Mouse (Mus musculus): ENCODE results near the gene Wdhd1. TPM values are rescaled to one million over a fixed set of nuclear protein-coding genes. Genes with fewer than 3 reads are reported as not detected.

The Wdhd1 gene
- polyA plus RNA-seq, 1 experiment from 2014 or later, result 38.9 TPM

DNA sequence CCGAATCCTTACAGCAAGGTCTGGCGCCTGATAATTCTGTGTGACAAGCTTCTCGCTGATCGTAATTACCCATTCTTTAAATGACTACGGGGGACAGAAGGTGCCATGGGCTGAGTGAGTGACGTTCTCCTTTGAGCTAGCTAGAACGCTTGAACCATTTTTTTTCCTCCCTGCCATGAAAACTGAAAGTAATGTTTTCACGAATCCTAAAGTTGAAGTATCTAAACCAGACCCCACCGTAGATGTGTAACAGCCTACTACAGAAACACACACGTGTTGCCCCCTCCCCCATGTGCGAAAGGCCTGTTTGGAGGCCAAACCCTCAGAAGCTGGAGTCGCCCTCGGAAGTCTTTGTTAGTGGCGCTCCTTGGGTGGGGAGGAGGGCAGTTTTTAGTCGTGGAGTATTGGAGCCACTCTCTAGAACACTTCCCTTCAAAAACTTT, 22.2 kb upstream of the Wdhd1 start:
- peak overlapping the region; percentile 97 for H3K9ac ChIP-seq
- H3K4me2 ChIP-seq, result peak overlapping the region; percentile 85
- peaks cover 63% of the 10 kb centered on the region for H3K4me1 ChIP-seq (replicated peaks)
- ATAC-seq (ENCODE audit: low read depth) (peak; percentile 34; the same call in 1 of the 2 replicates), DNase-seq (no peak)
- peak overlapping the region; percentile 85 for H3K4me3 ChIP-seq (replicated peaks)
- under 1% methylated on average over 15 of the region's 15 CpGs for WGBS (ENCODE audit: insufficient replicate concordance)
- peak overlapping the region; percentile 90 for H3K27ac ChIP-seq
- H3K36me3 ChIP-seq, result peaks cover 27% of the 10 kb centered on the region
- no peaks in the 10 kb centered on the region for H3K9me3 ChIP-seq (replicated peaks)
- no peaks in the 10 kb centered on the region for H3K27me3 ChIP-seq

DNA sequence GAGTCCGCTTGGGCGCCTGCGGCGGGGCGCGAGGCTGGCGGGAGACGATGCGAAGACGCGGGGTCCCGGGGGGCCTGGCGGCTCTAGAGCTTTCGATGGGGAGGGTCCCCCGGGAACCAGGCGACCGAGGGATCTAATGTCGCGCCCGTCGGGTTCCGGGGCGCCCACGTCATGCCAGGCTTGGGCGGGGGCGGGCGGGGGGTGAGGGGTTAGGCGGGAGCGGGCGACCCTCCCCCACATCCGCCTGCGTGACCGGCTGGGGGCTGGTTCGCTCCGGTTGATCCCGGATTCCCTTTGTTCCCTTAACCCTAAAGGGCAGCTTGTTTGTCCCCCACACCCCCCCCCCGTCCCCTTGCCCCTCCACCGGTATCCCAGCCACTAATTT, 21.7 kb upstream of the Wdhd1 start:
- DNase-seq (no peak), ATAC-seq (ENCODE audit: low read depth) (peak; percentile 50)
- WGBS (ENCODE audit: insufficient replicate concordance), result under 1% methylated on average over 38 of the region's 38 CpGs
- Histone ChIP-seq H3K4me1 (replicated peaks) (peaks cover 62% of the 10 kb centered on the region), H3K27me3 (no peaks in the 10 kb centered on the region), H3K36me3 (peaks cover 26% of the 10 kb centered on the region), H3K4me2 (peak overlapping the region; percentile 85), H3K9me3 (replicated peaks) (no peaks in the 10 kb centered on the region), H3K4me3 (replicated peaks) (peak overlapping the region; percentile 85), H3K9ac (peak overlapping the region; percentile 97), H3K27ac (peak overlapping the region; percentile 90)

DNA sequence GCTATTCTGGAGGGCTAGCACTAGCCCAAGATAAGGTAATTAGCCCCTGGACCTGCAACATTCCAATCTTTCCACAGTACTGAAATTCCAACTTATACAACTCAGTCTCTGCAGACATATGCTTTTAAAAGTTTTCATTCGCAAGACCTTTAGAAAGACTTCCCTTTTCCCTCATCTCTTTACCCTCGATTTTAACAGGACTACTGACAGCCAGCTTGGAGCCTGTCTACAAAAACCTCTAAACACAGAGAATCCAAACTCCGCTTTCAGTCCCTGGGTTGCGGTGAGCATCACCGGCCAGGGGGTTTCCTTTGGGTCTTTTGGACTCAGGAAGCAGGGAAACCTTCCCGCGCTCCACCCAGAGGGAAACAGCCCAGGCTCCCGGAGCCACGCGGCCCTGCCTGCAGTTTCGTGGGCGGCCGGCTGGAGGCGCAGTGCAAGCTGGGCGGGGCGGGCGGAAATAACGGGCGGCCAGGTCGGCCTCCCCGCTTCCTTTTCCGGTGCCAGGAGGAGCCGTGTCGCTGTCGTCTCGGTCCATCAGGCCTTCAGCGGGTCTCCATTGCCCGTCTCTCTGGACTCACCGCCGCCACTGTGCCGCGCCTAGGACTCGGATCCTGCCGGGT, 21.2 kb upstream of the Wdhd1 start, which contains the start of gene Mapk1ip1l:
Gene Mapk1ip1l, plus strand, starts transcription at position 482 of the 623 bp plus-strand sequence.
- peaks cover 58% of the 10 kb centered on the region for H3K4me1 ChIP-seq (replicated peaks)
- peak; percentile 83 for DNase-seq
- peak; percentile 86 for ATAC-seq (ENCODE audit: low read depth)
- peak within 1 kb of the TSS; percentile 90 for H3K27ac ChIP-seq
- H3K9ac ChIP-seq, result peak within 1 kb of the TSS; percentile 97
- no peaks in the 10 kb centered on the region for H3K9me3 ChIP-seq (replicated peaks)
- peak within 1 kb of the TSS; percentile 85 for H3K4me3 ChIP-seq (replicated peaks)
- H3K4me2 ChIP-seq, result peak within 1 kb of the TSS; percentile 85
- WGBS (ENCODE audit: insufficient replicate concordance), result under 1% methylated on average over 34 of the region's 34 CpGs
- no peaks in the 10 kb centered on the region for H3K27me3 ChIP-seq
- peaks cover 20% of the 10 kb centered on the region for H3K36me3 ChIP-seq

DNA sequence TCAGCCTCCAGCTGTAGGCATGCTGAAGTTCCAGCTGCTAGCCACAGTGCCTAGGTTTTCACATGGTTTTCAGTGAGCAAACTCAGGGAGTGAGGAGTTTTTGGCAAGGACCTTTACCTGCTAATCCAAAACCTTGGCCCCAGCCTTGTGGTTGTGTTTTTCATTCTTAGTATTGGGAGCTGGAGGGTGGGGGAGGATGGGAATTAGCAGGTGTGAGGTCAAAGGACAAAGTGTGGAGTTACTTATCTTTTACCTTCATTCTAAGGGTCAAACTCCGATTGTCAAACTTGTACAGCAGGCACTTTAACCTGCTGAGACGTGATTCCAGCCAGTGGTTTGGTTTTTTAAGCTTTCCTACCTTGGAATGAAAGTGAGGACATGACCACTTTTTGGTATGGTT, 19.6 kb upstream of the Wdhd1 start:
- peaks cover 14% of the 10 kb centered on the region; the same call in 1 of the 2 replicates for H3K36me3 ChIP-seq
- no peak overlapping the region for H3K4me2 ChIP-seq
- DNase-seq, result no peak
- no peak overlapping the region for H3K4me3 ChIP-seq (replicated peaks)
- WGBS (ENCODE audit: insufficient replicate concordance), result 52% methylated on average over 2 of the region's 2 CpGs
- ATAC-seq (ENCODE audit: low read depth), result no peak
- H3K9ac ChIP-seq, result no peak overlapping the region
- H3K9me3 ChIP-seq (replicated peaks), result no peaks in the 10 kb centered on the region
- no peaks in the 10 kb centered on the region for H3K27me3 ChIP-seq
- peak overlapping the region; percentile 59 for H3K27ac ChIP-seq
- H3K4me1 ChIP-seq (replicated peaks), result peaks cover 55% of the 10 kb centered on the region

DNA sequence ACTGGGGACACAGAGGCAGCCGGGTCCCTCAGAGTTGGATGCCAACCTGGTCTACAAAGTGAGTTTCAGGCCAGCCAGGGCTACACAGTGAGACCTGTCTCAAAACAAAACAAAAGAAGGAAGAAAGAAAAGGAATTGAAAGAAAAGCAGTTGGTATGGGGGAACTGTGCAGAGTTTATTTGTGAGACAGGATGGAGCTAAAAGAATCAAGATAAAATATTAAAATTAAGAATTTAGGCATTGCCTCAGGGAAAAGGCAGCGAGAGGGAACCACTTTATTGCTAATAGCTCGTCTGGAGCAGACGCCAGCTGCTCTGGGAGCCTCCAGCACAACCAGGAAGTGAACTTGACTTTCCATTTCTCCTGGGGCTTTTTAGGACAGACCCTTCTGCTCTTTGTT, 17.5 kb upstream of the Wdhd1 start:
- Histone ChIP-seq H3K4me2 (no peak overlapping the region), H3K36me3 (peaks cover 15% of the 10 kb centered on the region), H3K27me3 (no peaks in the 10 kb centered on the region), H3K27ac (peak overlapping the region; percentile 55), H3K9ac (no peak overlapping the region), H3K9me3 (replicated peaks) (no peaks in the 10 kb centered on the region), H3K4me3 (replicated peaks) (no peak overlapping the region), H3K4me1 (replicated peaks) (peaks cover 35% of the 10 kb centered on the region)
- WGBS (ENCODE audit: insufficient replicate concordance), result 68% methylated on average over 4 of the region's 4 CpGs
- ATAC-seq (ENCODE audit: low read depth) (no peak), DNase-seq (no peak)

DNA sequence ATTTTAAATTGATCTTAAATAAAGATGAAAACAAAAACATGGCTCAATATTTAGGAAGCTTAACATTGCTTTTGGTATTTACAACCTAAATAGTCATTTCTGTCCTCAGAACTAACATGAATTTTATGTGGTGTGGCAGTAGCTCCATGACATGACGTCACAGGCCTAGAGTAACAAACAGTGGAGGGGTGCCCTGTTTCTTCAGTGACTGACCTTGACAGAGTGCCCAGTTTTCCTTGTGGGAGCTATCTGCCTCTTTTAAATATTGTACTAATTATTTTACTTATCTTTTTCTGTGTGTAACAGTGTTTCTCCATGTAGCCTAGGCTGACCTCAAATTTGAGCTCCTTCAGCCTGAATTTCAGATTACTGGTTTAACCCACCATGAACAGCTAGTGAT, 15.1 kb upstream of the Wdhd1 start:
- H3K27me3 ChIP-seq, result no peaks in the 10 kb centered on the region
- 76% methylated on average over 1 of the region's 1 CpGs for WGBS (ENCODE audit: insufficient replicate concordance)
- DNase-seq (no peak), ATAC-seq (ENCODE audit: low read depth) (no peak)
- peaks cover 24% of the 10 kb centered on the region for H3K4me1 ChIP-seq (replicated peaks)
- H3K27ac ChIP-seq, result no peak overlapping the region
- H3K9me3 ChIP-seq (replicated peaks), result no peaks in the 10 kb centered on the region
- no peak overlapping the region for H3K4me3 ChIP-seq (replicated peaks)
- no peak overlapping the region for H3K4me2 ChIP-seq
- H3K36me3 ChIP-seq, result peaks cover 18% of the 10 kb centered on the region
- no peak overlapping the region for H3K9ac ChIP-seq

DNA sequence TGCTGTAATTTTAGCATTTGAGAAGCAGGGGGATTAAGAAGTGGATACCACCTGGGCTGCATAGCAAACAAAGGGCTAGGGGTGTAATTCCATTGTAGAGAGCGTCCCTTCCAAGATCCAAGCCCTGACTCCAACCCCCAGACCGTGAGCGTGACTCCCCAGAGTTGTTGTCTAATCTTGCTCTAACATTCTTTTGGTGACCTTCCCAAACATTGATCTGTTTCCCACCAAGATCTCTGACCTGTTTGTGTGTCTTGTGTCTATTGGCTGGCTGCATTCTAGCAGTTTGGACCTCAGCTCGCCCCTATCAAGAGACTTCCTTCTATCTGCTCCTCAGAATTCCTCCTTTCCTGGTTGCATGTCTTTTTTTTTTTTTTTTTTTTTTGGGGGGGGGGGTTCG, 10.4 kb upstream of the Wdhd1 start:
- Histone ChIP-seq H3K4me2 (no peak overlapping the region), H3K27ac (no peak overlapping the region), H3K9me3 (replicated peaks) (no peaks in the 10 kb centered on the region), H3K9ac (no peak overlapping the region), H3K4me3 (replicated peaks) (no peak overlapping the region), H3K4me1 (replicated peaks) (peaks cover 36% of the 10 kb centered on the region), H3K36me3 (peaks cover 18% of the 10 kb centered on the region), H3K27me3 (no peaks in the 10 kb centered on the region)
- DNase-seq (no peak), ATAC-seq (ENCODE audit: low read depth) (no peak)
- 67% methylated on average over 5 of the region's 5 CpGs for WGBS (ENCODE audit: insufficient replicate concordance)

DNA sequence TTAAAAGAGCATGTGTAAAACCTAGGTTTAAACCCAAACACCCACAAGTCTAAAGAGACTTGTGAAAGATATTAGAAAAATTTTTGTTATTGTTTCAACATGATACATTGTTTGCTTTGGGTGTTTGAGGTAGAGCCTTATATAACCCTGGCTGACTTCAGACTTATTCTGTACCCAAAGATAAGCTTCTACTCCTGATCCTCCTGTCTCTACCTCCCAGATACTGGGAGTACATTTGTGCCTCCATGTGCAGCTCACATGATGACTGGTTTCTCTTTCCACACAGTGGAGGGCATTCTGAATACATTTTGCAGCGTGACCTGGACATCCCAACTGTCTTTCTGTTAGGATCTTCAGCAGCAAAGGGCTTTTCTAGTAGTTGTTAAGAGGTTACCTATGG, 9.6 kb upstream of the Wdhd1 start:
- Histone ChIP-seq H3K4me1 (replicated peaks) (peaks cover 36% of the 10 kb centered on the region), H3K36me3 (peaks cover 19% of the 10 kb centered on the region), H3K4me2 (no peak overlapping the region), H3K4me3 (replicated peaks) (no peak overlapping the region), H3K27me3 (no peaks in the 10 kb centered on the region), H3K9ac (no peak overlapping the region), H3K9me3 (replicated peaks) (no peaks in the 10 kb centered on the region), H3K27ac (no peak overlapping the region)
- no peak for DNase-seq
- ATAC-seq (ENCODE audit: low read depth), result peak; percentile 74
- 68% methylated on average over 1 of the region's 1 CpGs for WGBS (ENCODE audit: insufficient replicate concordance)

DNA sequence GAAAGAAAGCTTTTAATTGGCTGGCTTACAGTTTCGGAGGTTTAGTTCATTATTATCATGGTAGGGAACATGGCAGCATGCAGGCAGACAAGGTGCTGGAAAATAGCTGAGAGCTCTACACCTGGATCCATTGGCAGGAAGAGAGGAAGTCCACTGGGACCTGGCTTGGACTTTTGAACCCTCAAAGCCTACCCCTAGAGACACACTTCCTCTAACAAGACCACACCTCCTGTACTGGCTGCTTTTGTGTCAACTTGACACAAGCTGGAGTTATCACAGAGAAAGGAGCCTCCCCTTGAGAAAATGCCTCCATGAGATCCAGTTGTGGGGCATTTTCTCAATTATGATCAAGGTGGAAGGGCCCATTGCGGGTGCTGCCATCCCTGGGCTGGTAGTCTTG, 8.6 kb upstream of the Wdhd1 start:
- Histone ChIP-seq H3K9me3 (replicated peaks) (no peaks in the 10 kb centered on the region), H3K27ac (peak overlapping the region; percentile 29), H3K9ac (no peak overlapping the region), H3K4me2 (no peak overlapping the region), H3K27me3 (no peaks in the 10 kb centered on the region), H3K36me3 (peaks cover 20% of the 10 kb centered on the region), H3K4me3 (replicated peaks) (no peak overlapping the region), H3K4me1 (replicated peaks) (peaks cover 36% of the 10 kb centered on the region)
- DNase-seq (no peak), ATAC-seq (ENCODE audit: low read depth) (no peak)
- 92% methylated on average over 2 of the region's 2 CpGs for WGBS (ENCODE audit: insufficient replicate concordance)

DNA sequence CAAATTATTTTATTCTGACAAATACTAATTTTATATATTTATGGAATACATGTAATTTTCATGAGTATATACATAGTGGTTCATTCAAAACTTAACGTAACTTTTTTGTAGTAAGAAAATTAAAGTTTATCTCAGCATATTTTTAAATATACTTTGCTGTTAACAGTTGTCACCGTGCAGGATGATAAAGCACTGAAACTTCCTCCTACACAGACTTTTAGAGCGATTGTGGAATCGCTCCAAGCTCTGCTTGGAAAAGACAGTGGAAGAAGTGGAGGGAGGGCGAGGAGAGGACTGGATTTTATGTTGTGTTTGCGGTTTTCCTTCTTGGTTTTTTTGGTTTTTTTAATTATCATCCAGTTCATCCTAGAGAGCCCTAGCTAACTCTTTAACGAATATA, 6.9 kb upstream of the Wdhd1 start:
- DNase-seq (no peak), ATAC-seq (ENCODE audit: low read depth) (no peak)
- WGBS (ENCODE audit: insufficient replicate concordance), result 60% methylated on average over 7 of the region's 7 CpGs
- Histone ChIP-seq H3K4me1 (replicated peaks) (peaks cover 36% of the 10 kb centered on the region), H3K27me3 (no peaks in the 10 kb centered on the region), H3K27ac (no peak overlapping the region), H3K36me3 (peaks cover 17% of the 10 kb centered on the region), H3K4me3 (replicated peaks) (no peak overlapping the region), H3K9ac (no peak overlapping the region), H3K9me3 (replicated peaks) (no peaks in the 10 kb centered on the region), H3K4me2 (no peak overlapping the region)

DNA sequence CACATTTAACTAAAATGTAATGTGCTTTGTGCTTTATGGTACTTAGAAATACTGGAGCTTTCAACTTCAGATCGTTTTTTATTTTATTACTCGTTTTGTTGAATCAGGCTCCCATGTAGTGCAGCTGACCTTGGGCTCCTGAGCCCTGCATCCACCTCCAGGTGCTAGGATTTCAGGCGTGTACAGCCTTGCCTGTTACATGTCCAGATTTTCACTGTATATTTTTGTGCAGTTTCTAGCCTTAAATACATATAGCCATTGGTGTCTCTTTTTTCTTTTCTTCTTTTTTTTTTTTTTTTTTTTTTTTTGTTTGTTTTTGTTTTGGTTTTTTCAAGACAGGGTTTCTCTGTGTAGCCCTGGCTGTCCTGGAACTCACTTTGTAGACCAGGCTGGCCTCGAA, 4.9 kb upstream of the Wdhd1 start:
- Histone ChIP-seq H3K4me3 (replicated peaks) (no peak overlapping the region), H3K9me3 (replicated peaks) (no peaks in the 10 kb centered on the region), H3K9ac (no peak overlapping the region), H3K27me3 (no peaks in the 10 kb centered on the region), H3K27ac (no peak overlapping the region), H3K4me1 (replicated peaks) (peaks cover 37% of the 10 kb centered on the region), H3K4me2 (no peak overlapping the region), H3K36me3 (peaks cover 17% of the 10 kb centered on the region)
- ATAC-seq (ENCODE audit: low read depth), result no peak
- no peak for DNase-seq
- 89% methylated on average over 4 of the region's 4 CpGs for WGBS (ENCODE audit: insufficient replicate concordance)

DNA sequence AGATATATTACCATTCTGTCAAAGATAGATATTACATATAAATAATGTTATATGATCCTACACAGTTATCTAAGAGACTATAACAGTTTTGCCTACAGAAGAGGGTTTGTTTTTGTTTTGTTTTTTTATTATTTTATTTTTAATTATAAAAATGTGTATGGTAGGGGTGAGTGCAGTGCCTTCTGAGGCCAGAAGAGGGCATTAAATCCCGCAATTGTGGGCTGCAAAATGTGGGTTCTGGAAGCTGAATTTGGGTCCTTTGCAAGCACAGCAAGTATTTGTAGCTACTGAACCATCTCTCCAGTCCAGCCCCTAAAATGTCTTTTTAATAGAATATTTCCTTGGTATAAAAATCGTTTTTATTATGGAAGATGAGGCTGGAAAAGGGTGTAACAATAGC, 2.4 kb upstream of the Wdhd1 start:
- WGBS (ENCODE audit: insufficient replicate concordance), result 63% methylated on average over 2 of the region's 2 CpGs
- ATAC-seq (ENCODE audit: low read depth) (no peak), DNase-seq (no peak)
- no peak overlapping the region for H3K4me3 ChIP-seq (replicated peaks)
- peaks cover 33% of the 10 kb centered on the region for H3K4me1 ChIP-seq (replicated peaks)
- no peaks in the 10 kb centered on the region for H3K27me3 ChIP-seq
- H3K36me3 ChIP-seq, result peaks cover 23% of the 10 kb centered on the region
- no peak overlapping the region for H3K27ac ChIP-seq
- no peak overlapping the region for H3K4me2 ChIP-seq
- H3K9ac ChIP-seq, result no peak overlapping the region
- no peaks in the 10 kb centered on the region for H3K9me3 ChIP-seq (replicated peaks)
